Mouse (Mus musculus) midbrain, embryonic 13.5 days (tissue): Measurements from ENCODE around the gene Cd96. TPM values are rescaled to one million over a fixed set of nuclear protein-coding genes. Genes with fewer than 3 reads are reported as not detected.

Experiments used
- ATAC-seq: fragments of 200-750 bp; cut with Nextera tagmentation; 2 replicates; pipeline ENCODE4 v1.8.0; 2017; ENCODE audit warnings: mild to moderate bottlenecking, moderate TSS enrichment, moderate library complexity
- H3K27ac ChIP-seq: fragments of 300-500 bp; sonication (generic); 2 replicates; pipeline ENCODE4 v1.5.1; 2015; ENCODE audit warnings: inconsistent platforms, mild to moderate bottlenecking, moderate library complexity
- H3K27me3 ChIP-seq: fragments of 300-500 bp; sonication (generic); 2 replicates; pipeline ENCODE4 v1.6.1; 2015; ENCODE audit warnings: mild to moderate bottlenecking, inconsistent platforms
- H3K36me3 ChIP-seq: fragments of 300-500 bp; sonication (generic); 2 replicates; pipeline ENCODE4 v1.6.1; 2015; ENCODE audit warnings: mild to moderate bottlenecking, inconsistent platforms
- H3K4me1 ChIP-seq: fragments of 300-500 bp; sonication (generic); replicated peaks from 2 replicates; pipeline ENCODE4 v1.6.1; 2015; ENCODE audit warnings: inconsistent platforms
- H3K4me2 ChIP-seq: fragments of 300-500 bp; sonication (generic); replicated peaks from 2 replicates; pipeline ENCODE4 v1.6.1; 2015; ENCODE audit warnings: moderate library complexity, mild to moderate bottlenecking, inconsistent platforms
- H3K4me3 ChIP-seq: fragments of 300-500 bp; sonication (generic); replicated peaks from 2 replicates; pipeline ENCODE4 v1.5.1; 2015; ENCODE audit warnings: mild to moderate bottlenecking, inconsistent platforms
- H3K9ac ChIP-seq: fragments of 300-500 bp; sonication (generic); replicated peaks from 2 replicates; pipeline ENCODE4 v1.6.1; 2015; ENCODE audit warnings: mild to moderate bottlenecking, inconsistent platforms
- H3K9me3 ChIP-seq: fragments of 300-500 bp; sonication (generic); 2 replicates; pipeline ENCODE4 v1.6.1; 2016; ENCODE audit warnings: mild to moderate bottlenecking, inconsistent platforms
- WGBS: fragments of 180-500 bp; shearing (Covaris S2); methylation state at CpG from one replicate; pipeline ENCODE4 v1.1.7; 2015; 5-methylcytosine and 5-hydroxymethylcytosine counted together
- polyA plus RNA-seq: library from polyadenylated mRNA; unstranded; fragments of >200 nt; fragmentation: Nextera tagmentation; extraction: Ambion mirVana; gene quantifications from 2 replicates; pipeline ENCODE4 v1.2.1, GENCODE M21; 2015

Cd96 gene
- polyA plus RNA-seq, 1 experiment from 2014 or later = not detected

- 83% methylated on average over 10 of the region's 10 CpGs for WGBS
- H3K27me3 ChIP-seq = no peaks in the 10 kb centered on the region
- H3K27ac ChIP-seq = no peak overlapping the region
- no peak overlapping the region for H3K4me3 ChIP-seq
- no peak overlapping the region for H3K9ac ChIP-seq
- H3K9me3 ChIP-seq = no peaks in the 10 kb centered on the region
- ATAC-seq = no peak
- peaks cover 27% of the 10 kb centered on the region for H3K4me1 ChIP-seq
- no peaks in the 10 kb centered on the region for H3K36me3 ChIP-seq
- H3K4me2 ChIP-seq = no peak overlapping the region
Measured at GRCm38 (mm10) chr16:46006261-46006660, 113.8 kb downstream of the Cd96 start.

- Histone ChIP-seq H3K9ac (no peak overlapping the region), H3K27me3 (no peaks in the 10 kb centered on the region), H3K4me1 (peaks cover 17% of the 10 kb centered on the region), H3K4me3 (no peak overlapping the region), H3K36me3 (no peaks in the 10 kb centered on the region), H3K27ac (no peak overlapping the region), H3K4me2 (no peak overlapping the region), H3K9me3 (no peaks in the 10 kb centered on the region)
- 91% methylated on average over 10 of the region's 10 CpGs for WGBS
- no peak for ATAC-seq
Measured at GRCm38 (mm10) chr16:46001550-46002166, 118.4 kb downstream of the Cd96 start.

- no peak overlapping the region for H3K4me3 ChIP-seq
- H3K9ac ChIP-seq = no peak overlapping the region
- no peaks in the 10 kb centered on the region for H3K36me3 ChIP-seq
- H3K4me1 ChIP-seq = peaks cover 17% of the 10 kb centered on the region
- H3K27me3 ChIP-seq = no peaks in the 10 kb centered on the region
- H3K4me2 ChIP-seq = no peak overlapping the region
- ATAC-seq = no peak
- no peak overlapping the region for H3K27ac ChIP-seq
- WGBS = 87% methylated on average over 3 of the region's 3 CpGs
- no peaks in the 10 kb centered on the region for H3K9me3 ChIP-seq
Measured at GRCm38 (mm10) chr16:46000976-46001375, 119.1 kb downstream of the Cd96 start.

GRCm38 (mm10) chr16:45999374-46000191, 120.5 kb downstream of the Cd96 start:
- no peaks in the 10 kb centered on the region for H3K9me3 ChIP-seq
- no peak overlapping the region for H3K9ac ChIP-seq
- H3K27me3 ChIP-seq = no peaks in the 10 kb centered on the region
- 40% methylated on average over 10 of the region's 10 CpGs for whole genome bisulfite sequencing
- peak; percentile 82 for ATAC-seq
- H3K4me1 ChIP-seq = peaks cover 17% of the 10 kb centered on the region
- no peak overlapping the region for H3K4me2 ChIP-seq
- H3K36me3 ChIP-seq = no peaks in the 10 kb centered on the region
- no peak overlapping the region for H3K27ac ChIP-seq
- H3K4me3 ChIP-seq = no peak overlapping the region

DNA sequence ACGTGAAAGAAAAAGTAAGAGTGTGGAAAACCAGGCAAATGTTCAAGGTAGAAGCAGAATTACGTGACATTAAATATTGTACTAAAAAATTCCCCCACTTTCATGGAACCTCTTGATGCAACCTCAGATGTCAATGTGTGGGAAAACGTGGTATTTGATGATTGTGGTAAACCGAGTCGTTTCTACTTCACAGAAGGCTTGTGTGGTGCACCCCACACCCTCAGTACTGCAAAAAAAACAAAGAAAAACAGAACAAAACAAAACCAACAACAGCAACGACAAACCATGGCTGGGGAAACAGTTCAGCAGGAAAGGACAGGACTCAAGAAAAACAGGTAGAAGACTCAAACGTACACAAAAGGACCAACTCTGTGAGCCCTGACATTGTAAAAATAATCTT, 121.8 kb downstream of the Cd96 start:
- ATAC-seq = no peak
- 83% methylated on average over 7 of the region's 7 CpGs for WGBS
- Histone ChIP-seq H3K27ac (no peak overlapping the region), H3K36me3 (no peaks in the 10 kb centered on the region), H3K9ac (no peak overlapping the region), H3K4me2 (no peak overlapping the region), H3K9me3 (no peaks in the 10 kb centered on the region), H3K4me3 (no peak overlapping the region), H3K27me3 (no peaks in the 10 kb centered on the region), H3K4me1 (peaks cover 17% of the 10 kb centered on the region)

DNA sequence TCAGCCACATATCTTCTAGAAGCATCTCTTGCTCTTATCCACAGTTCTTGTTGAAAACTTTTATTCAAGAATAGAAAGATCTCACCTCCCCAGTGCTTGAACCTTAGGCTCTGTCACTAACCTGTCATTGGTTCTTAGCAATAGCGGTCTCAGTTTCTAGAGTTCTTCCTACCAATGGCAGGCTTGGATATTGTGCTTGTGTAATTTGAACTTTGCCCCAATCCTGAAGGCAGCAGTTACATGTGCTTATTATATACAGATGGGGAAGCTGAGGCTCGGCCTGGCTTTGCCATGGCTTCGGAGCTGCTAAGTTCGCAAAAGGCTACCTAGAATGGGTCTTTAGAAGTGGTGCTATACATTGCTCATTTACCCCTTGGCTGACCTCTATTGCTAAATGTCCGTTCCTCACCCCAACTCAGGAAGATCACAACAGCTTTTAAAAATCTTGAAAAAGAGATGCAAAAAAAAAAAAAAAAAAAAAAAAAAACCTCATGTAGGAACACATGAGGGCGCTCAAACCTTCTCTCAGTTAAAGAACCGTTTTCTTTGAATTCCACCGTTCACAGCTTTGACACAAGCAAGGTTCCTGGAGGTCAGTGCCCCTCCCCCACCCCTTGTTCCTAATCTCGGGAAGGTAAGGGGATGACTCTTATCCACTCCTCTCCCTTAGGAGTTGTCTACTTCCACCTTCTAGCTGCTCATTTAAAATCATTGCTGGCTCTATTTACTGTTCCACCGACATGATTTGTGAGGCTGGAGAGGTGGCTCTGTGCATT, 129.0 kb downstream of the Cd96 start:
- H3K9me3 ChIP-seq = no peaks in the 10 kb centered on the region
- ATAC-seq = no peak

DNA sequence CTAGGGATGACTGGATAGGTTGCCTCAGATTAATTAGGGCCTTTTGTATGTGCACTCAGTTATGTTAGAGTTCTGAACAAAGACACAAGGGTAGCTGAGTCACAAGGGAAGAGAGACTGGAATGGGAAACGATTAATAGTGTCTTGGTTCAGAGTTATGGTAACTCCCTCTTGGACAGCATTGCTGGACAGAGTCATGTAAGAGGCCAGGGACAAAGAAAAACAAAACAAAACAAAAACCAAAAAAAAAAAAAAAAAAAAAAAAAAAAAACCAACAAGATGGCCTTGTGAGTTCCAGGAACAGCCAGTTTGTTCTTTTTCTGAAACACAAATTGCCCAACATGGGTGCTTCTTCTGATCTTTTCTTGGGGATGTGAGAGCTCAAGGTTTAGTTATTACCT, 133.8 kb downstream of the Cd96 start:
- ATAC-seq = no peak
- WGBS = 61% methylated on average over 1 of the region's 1 CpGs
- H3K9me3 ChIP-seq = no peaks in the 10 kb centered on the region

More for the DNA sequence above, 129.0 kb downstream of the Cd96 start:
- Histone ChIP-seq H3K4me3 (no peak overlapping the region), H3K4me1 (no peaks in the 10 kb centered on the region), H3K27me3 (no peaks in the 10 kb centered on the region), H3K9ac (no peak overlapping the region), H3K4me2 (no peak overlapping the region), H3K27ac (no peak overlapping the region), H3K36me3 (no peaks in the 10 kb centered on the region)
- WGBS = 49% methylated on average over 10 of the region's 10 CpGs

More for the DNA sequence above, 133.8 kb downstream of the Cd96 start:
- no peak overlapping the region for H3K4me3 ChIP-seq
- no peak overlapping the region for H3K4me2 ChIP-seq
- no peaks in the 10 kb centered on the region for H3K36me3 ChIP-seq
- H3K27me3 ChIP-seq = no peaks in the 10 kb centered on the region
- H3K4me1 ChIP-seq = 0 out of 2 replicates have a peak, but pooled peaks cover 7% of the 10 kb centered on the region
- no peak overlapping the region for H3K27ac ChIP-seq
- H3K9ac ChIP-seq = no peak overlapping the region

Other genes with a start within 250 kb of the Cd96 start
- 12.1 and 12.2 TPM in 2 replicates for gene Phldb2, start 166.7 kb downstream of the Cd96 start, polyA plus RNA-seq
- gene Plcxd2, start 110.0 kb downstream of the Cd96 start, polyA plus RNA-seq = 6.7 and 7.3 TPM in 2 replicates
- gene Gm4737, start 34.8 kb upstream of the Cd96 start, polyA plus RNA-seq = 1.4 and 3.1 TPM in 2 replicates